Mouse (Mus musculus) liver, embryonic 11.5 days (tissue): Measurements from ENCODE around the gene Uggt1. TPM values are rescaled to one million over a fixed set of nuclear protein-coding genes. Genes with fewer than 3 reads are reported as not detected.

Experiments
- ATAC-seq: fragments of 200-750 bp; cut with Nextera tagmentation; replicated peaks from 2 replicates; pipeline ENCODE4 v1.8.0; 2017; ENCODE audit warnings: moderate number of reproducible peaks, mild to moderate bottlenecking, moderate TSS enrichment, moderate library complexity; ENCODE audit not compliant: low FRiP score
- DNase-seq: peaks from one replicate; pipeline ENCODE4 v3.0.0-alpha.2; 2017; ENCODE audit warnings: low spot score
- H3K27ac ChIP-seq: fragments of 300-500 bp; sonication (generic); 2 replicates; pipeline ENCODE4 v1.5.1; 2014; ENCODE audit warnings: mild to moderate bottlenecking, low read depth, low read length, control low read depth
- H3K27me3 ChIP-seq: fragments of 300-500 bp; sonication (generic); replicated peaks from 2 replicates; pipeline ENCODE4 v1.6.1; 2014; ENCODE audit warnings: low read length, mixed read lengths; ENCODE audit not compliant: control insufficient read depth, insufficient read depth
- H3K36me3 ChIP-seq: fragments of 300-500 bp; sonication (generic); 2 replicates; pipeline ENCODE4 v1.6.1; 2014; ENCODE audit warnings: mild to moderate bottlenecking, low read length, moderate library complexity, mixed read lengths; ENCODE audit not compliant: control insufficient read depth, insufficient read depth
- H3K4me1 ChIP-seq: fragments of 300-500 bp; sonication (generic); replicated peaks from 2 replicates; pipeline ENCODE4 v1.6.1; 2014; ENCODE audit warnings: low read length, mixed read lengths; ENCODE audit not compliant: control insufficient read depth, insufficient read depth
- H3K4me2 ChIP-seq: fragments of 300-500 bp; sonication (generic); 2 replicates; pipeline ENCODE4 v1.6.1; 2014; ENCODE audit warnings: mild to moderate bottlenecking, control low read depth, moderate library complexity
- H3K4me3 ChIP-seq: fragments of 300-500 bp; sonication (generic); 2 replicates; pipeline ENCODE4 v1.5.1; 2014; ENCODE audit warnings: low read depth, low read length, control low read depth
- H3K9ac ChIP-seq: fragments of 300-500 bp; sonication (generic); 2 replicates; pipeline ENCODE4 v1.6.1; 2014; ENCODE audit warnings: low read depth, low read length, control low read depth
- H3K9me3 ChIP-seq: fragments of 300-500 bp; sonication (generic); 2 replicates; pipeline ENCODE4 v1.6.1; 2016; ENCODE audit warnings: low read length, inconsistent platforms, mixed read lengths; ENCODE audit not compliant: control insufficient read depth
- WGBS: fragments of 180-500 bp; shearing (Covaris S2); extraction: QIAGEN DNeasy Blood & Tissue Kit; methylation state at CpG from one replicate; pipeline ENCODE4 v1.1.7; 2014; 5-methylcytosine and 5-hydroxymethylcytosine counted together
- polyA plus RNA-seq: library from polyadenylated mRNA; unstranded; fragments of >200 nt; fragmentation: Nextera tagmentation; extraction: Ambion mirVana; gene quantifications from 2 replicates; pipeline ENCODE4 v1.2.1, GENCODE M21; 2014

The Uggt1 gene
- polyA plus RNA-seq, 1 experiment from 2014 or later: 55.8 TPM

DNA sequence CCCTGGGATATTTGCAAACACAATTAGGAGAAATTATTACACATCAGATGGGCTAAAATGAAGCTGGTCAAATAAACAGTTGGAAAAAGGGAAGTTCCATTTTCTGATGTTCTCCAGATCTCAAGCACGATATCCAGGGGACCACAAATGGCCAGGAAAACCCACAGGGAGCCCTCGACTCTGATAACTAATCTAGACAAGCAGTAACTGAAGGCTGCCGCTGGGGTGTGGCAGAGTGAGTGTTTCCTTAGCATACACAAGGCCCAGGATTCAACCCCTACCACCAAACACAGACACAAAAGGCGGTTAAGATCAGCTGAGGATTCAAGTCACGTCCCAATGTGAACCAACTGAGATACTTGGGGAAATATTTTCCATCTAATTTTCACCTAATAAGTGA is 64.5 kb downstream of the Uggt1 start:
- ATAC-seq: peak; percentile 68
- H3K4me2 ChIP-seq: no peak overlapping the region
- 0 out of 2 replicates have a peak, but pooled peaks cover 4% of the 10 kb centered on the region for H3K4me1 ChIP-seq
- no peak overlapping the region for H3K4me3 ChIP-seq
- H3K9me3 ChIP-seq: no peaks in the 10 kb centered on the region
- DNase-seq: no peak
- WGBS: 42% methylated on average over 5 of the region's 5 CpGs
- no peak overlapping the region for H3K27ac ChIP-seq
- H3K27me3 ChIP-seq: no peaks in the 10 kb centered on the region
- peaks cover 26% of the 10 kb centered on the region for H3K36me3 ChIP-seq
- H3K9ac ChIP-seq: no peak overlapping the region

DNA sequence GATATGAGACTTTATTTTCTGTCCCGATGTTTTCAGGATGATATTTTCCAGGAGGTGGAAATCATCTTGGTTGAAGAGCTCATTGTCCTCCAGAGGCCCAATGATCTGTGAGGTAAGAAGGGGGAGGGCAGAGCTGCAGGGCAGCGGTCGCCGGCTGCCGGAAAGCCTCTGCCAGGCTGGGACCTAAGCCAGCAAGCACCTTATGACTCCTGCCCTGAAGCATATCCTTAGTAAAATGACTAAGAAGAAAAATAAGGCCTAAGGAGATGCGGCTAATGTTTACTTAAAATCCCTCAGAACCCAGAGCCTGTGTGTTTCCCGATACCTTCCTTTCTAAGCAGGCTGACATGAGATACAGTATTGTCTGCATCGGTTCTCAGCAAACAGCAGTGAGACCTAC is 71.1 kb downstream of the Uggt1 start:
- no peak overlapping the region for H3K4me2 ChIP-seq
- no peaks in the 10 kb centered on the region for H3K27me3 ChIP-seq
- H3K27ac ChIP-seq: no peak overlapping the region
- H3K4me1 ChIP-seq: no peaks in the 10 kb centered on the region
- ATAC-seq (no peak), DNase-seq (no peak)
- no peak overlapping the region for H3K9ac ChIP-seq
- no peak overlapping the region for H3K4me3 ChIP-seq
- peaks cover 27% of the 10 kb centered on the region for H3K36me3 ChIP-seq
- no peaks in the 10 kb centered on the region for H3K9me3 ChIP-seq
- WGBS: 90% methylated on average over 8 of the region's 8 CpGs

DNA sequence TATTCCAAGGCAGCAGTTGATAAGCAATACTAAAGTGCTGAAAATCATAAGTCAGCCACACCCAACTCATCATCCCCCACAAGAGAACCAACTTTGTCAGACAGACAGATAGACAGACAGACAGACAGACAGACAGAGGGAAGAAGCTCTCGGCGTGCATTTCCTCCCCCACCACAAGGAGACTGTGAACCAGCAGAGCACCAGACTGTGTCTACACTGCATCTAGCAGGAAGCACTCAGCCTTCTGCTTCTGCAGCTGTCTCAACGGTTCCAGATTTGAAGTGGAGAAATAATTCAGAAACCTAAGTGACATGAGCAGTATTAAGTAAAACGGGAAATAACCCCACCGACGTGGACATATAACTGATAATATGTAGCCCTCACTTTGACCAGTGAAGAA is 71.6 kb downstream of the Uggt1 start:
- no peak overlapping the region for H3K9ac ChIP-seq
- WGBS: 78% methylated on average over 6 of the region's 6 CpGs
- no peak overlapping the region for H3K4me2 ChIP-seq
- H3K36me3 ChIP-seq: peaks cover 26% of the 10 kb centered on the region
- DNase-seq (no peak), ATAC-seq (no peak)
- no peak overlapping the region for H3K4me3 ChIP-seq
- no peaks in the 10 kb centered on the region for H3K4me1 ChIP-seq
- no peaks in the 10 kb centered on the region for H3K9me3 ChIP-seq
- H3K27me3 ChIP-seq: no peaks in the 10 kb centered on the region
- no peak overlapping the region for H3K27ac ChIP-seq

DNA sequence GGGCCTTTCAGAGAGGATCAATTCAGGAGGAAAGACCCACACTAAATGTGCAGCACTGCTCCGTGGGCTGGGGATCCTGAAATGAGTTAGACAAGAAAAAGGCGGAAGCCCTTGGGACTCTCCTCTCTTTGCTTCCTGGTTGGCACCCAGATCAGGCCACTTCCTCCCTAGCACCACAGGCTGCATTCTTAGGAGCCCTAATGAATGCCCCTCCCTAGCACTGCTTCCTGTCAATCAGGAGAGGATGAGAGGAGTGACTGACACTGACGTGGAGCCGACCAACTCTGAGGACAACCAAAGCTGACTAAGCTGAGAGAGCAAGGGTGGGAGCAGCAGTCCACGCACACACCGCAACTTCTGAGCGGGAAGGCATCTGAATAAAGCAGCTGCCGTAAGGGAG is 81.8 kb downstream of the Uggt1 start:
- Histone ChIP-seq H3K27ac (no peak overlapping the region), H3K4me3 (no peak overlapping the region), H3K9me3 (no peaks in the 10 kb centered on the region), H3K36me3 (peaks cover 35% of the 10 kb centered on the region), H3K4me2 (no peak overlapping the region), H3K4me1 (peaks cover 16% of the 10 kb centered on the region), H3K27me3 (no peaks in the 10 kb centered on the region), H3K9ac (no peak overlapping the region)
- DNase-seq: no peak
- 74% methylated on average over 8 of the region's 8 CpGs for WGBS
- ATAC-seq: no peak

DNA sequence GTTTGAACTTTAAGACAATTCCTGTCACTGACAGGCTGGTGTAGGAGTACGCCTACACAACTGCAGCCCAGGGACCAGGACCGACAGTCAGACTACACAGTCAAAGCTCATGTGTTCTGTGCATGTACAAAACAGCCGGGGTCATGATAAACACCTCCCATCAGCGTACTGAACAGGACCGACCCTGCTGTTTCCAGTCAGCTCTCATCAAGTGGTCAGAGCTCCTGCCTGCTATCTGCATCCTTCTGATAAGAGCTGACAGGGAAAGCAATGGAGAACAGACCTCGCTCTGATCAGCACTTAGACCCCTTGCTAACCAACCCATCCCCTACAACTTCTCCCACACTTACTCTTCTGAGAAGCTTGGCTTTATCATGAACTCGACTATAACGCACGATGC is 83.3 kb downstream of the Uggt1 start:
- ATAC-seq: peak; percentile 86
- H3K9ac ChIP-seq: no peak overlapping the region

DNA sequence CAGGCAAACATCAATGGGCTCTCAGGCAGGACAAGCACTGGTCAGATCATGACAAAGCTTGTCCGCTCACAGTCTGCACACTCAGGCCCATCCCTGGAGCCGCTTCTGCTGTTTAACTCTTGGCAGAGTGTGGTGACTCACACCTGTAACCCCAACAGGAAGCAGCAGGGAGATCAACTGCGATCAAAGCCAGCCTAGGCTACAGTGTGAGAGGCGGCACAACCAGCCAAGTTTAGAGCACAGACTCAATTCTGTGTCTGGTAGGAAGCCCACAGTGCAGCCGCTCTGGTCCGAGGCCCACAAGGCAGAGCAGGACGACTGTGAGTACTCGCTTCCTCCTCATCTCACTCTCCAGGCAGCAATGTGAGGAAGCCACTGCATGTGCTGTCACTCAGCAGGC is 84.3 kb downstream of the Uggt1 start:
- Histone ChIP-seq H3K27me3 (no peaks in the 10 kb centered on the region), H3K36me3 (peaks cover 33% of the 10 kb centered on the region)

More for the DNA sequence above, 83.3 kb downstream of the Uggt1 start:
- H3K4me2 ChIP-seq: no peak overlapping the region
- no peaks in the 10 kb centered on the region for H3K27me3 ChIP-seq
- peak overlapping the region; percentile 19; the same call in 1 of the 2 replicates for H3K27ac ChIP-seq
- no peaks in the 10 kb centered on the region for H3K9me3 ChIP-seq
- peaks cover 16% of the 10 kb centered on the region for H3K4me1 ChIP-seq
- H3K36me3 ChIP-seq: peaks cover 33% of the 10 kb centered on the region
- 36% methylated on average over 9 of the region's 9 CpGs for WGBS
- H3K4me3 ChIP-seq: no peak overlapping the region
- no peak for DNase-seq

DNA sequence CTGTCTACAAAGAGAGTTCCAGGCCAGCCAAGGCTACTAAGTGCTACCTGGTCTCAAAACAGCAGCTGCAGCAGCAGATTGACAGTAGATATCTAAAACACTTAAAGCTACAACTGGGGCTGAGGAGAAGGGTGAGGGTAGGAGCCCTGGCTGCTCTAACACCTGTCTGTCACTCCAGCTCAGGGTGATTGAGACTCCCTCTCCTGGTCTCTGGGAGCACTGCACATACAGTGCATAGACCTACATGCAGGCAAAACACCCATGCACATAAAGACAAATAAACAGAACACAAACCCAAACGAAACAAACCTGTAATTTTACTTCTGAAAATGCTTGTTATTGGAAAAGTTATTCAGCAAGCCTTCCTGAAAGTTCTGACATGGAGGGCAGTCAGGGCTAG is 95.1 kb downstream of the Uggt1 start:
- Histone ChIP-seq H3K9me3 (no peaks in the 10 kb centered on the region), H3K4me2 (no peak overlapping the region), H3K36me3 (peaks cover 30% of the 10 kb centered on the region), H3K9ac (no peak overlapping the region), H3K4me1 (no peaks in the 10 kb centered on the region), H3K4me3 (no peak overlapping the region), H3K27me3 (no peaks in the 10 kb centered on the region), H3K27ac (no peak overlapping the region)
- WGBS: 63% methylated on average over 1 of the region's 1 CpGs
- peak; percentile 69; the same call in 1 of the 2 replicates for ATAC-seq
- DNase-seq: no peak

More for the DNA sequence above, 84.3 kb downstream of the Uggt1 start:
- WGBS: 69% methylated on average over 8 of the region's 8 CpGs
- ATAC-seq (no peak), DNase-seq (no peak)
- H3K4me3 ChIP-seq: no peak overlapping the region
- H3K4me2 ChIP-seq: no peak overlapping the region
- H3K27ac ChIP-seq: no peak overlapping the region
- H3K9ac ChIP-seq: no peak overlapping the region
- H3K9me3 ChIP-seq: no peaks in the 10 kb centered on the region
- H3K4me1 ChIP-seq: peaks cover 16% of the 10 kb centered on the region

DNA sequence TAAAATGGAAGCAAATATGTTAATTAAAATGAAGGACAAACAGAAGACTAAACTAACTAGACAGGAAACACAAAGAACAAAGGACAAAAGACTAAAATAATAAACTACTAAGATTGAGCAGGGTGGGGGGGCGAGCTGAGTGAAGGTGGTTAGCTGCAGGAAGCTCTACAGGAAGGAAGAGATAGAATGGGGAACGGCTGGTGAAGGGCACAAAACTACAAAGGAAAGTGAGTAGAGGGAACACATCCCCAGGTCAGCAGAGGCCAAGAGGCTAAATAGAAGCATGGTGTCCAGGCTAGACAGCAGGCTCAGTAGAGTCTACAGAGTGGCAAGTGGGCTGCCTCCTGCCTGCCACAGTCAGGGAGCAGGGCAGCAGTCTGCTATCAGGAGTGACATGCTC is 95.7 kb downstream of the Uggt1 start:
- 50% methylated on average over 2 of the region's 2 CpGs for WGBS

DNA sequence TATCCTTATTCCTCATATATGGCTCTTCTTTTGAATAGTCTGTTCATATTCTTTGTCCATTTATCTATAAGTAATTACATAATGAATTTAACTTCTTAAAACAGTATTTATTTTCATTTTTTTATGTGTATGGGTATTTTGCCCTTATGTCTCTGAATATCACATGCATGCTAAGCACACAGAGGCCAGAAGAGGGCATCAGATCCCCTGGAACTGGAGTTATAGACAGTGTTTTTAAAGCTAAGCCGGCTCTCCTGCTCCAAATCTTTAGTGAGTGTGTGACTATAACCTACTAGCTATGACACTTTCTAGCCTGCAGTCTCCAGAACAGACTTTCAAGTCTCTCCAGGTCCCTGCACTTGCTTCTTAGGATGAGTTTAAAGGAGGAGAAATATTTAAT is 99.5 kb downstream of the Uggt1 start:
- Histone ChIP-seq H3K4me3 (no peak overlapping the region), H3K27ac (no peak overlapping the region), H3K9ac (no peak overlapping the region), H3K27me3 (no peaks in the 10 kb centered on the region), H3K36me3 (peaks cover 30% of the 10 kb centered on the region), H3K4me1 (no peaks in the 10 kb centered on the region), H3K9me3 (no peaks in the 10 kb centered on the region), H3K4me2 (no peak overlapping the region)
- 53% methylated on average over 1 of the region's 1 CpGs for WGBS
- ATAC-seq: no peak
- DNase-seq: no peak

More for the DNA sequence above, 95.7 kb downstream of the Uggt1 start:
- Histone ChIP-seq H3K4me1 (no peaks in the 10 kb centered on the region), H3K27me3 (no peaks in the 10 kb centered on the region), H3K27ac (no peak overlapping the region), H3K9me3 (no peaks in the 10 kb centered on the region), H3K4me2 (no peak overlapping the region), H3K36me3 (peaks cover 35% of the 10 kb centered on the region), H3K4me3 (no peak overlapping the region), H3K9ac (no peak overlapping the region)
- DNase-seq: no peak
- no peak; the same call in 1 of the 2 replicates for ATAC-seq
